Mouse (Mus musculus): ENCODE results near the gene Prdm13.

Prdm13 gene

DNA sequence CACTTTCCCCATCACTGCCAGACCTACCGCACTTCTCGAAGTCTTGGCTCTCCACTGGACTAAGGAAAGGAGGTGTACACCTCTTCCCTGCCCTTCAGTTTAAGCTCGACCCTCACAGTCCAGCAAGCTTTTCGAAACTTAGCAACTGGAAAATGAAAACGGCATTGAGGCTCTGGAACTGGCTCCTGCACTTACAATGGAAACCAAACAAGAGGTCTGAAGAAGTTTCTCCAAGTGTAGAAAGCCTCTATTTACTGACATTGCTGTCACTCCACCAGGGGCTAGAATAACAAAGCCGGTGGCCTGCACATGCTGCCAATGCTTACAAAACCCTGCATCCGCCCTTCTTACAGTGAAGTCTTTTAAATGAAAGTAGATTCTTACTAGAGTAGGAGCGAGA, 11.1 kb downstream of the Prdm13 start:
- no peak for DNase-seq

DNA sequence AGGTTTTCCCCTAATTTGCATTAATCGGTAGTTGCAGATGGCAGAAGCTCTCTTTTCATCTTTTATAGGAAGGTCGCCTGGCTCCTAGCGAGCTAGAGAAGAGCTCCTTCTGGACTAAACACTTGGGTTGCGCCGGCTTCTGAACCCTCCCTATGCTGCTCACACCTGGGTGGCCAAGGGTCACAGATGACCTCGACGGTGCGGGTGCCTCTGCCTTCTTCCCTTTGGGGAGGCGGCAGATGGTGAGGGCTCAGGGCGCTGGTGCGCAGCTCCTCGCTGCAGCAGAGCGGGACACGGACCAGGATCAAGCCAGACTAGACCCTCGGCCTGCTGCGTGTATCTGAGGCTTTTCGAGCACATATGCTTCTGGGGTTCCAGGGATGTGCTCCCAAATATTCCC, 11.7 kb downstream of the Prdm13 start:
- no peak for DNase-seq

DNA sequence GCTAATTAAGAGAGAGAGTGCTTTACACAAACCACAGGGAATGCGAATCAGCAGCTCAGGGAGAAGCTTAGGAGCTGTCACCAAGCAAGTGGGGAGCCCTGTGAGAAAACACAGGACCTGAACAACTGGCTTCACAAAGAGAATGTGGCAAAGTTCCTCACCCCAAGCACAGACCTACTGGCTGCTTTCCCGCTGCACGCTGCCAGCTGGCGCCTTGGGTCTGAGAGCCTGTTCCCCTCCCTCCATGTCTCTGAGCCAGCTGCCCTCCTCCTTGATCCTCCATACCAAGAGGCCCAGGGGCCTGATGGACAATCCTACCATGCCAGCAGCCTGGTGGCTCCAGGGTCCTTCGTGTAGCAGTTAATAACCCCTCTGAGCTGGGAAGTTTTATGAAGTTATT, 19.8 kb downstream of the Prdm13 start:
- DNase-seq = no peak

DNA sequence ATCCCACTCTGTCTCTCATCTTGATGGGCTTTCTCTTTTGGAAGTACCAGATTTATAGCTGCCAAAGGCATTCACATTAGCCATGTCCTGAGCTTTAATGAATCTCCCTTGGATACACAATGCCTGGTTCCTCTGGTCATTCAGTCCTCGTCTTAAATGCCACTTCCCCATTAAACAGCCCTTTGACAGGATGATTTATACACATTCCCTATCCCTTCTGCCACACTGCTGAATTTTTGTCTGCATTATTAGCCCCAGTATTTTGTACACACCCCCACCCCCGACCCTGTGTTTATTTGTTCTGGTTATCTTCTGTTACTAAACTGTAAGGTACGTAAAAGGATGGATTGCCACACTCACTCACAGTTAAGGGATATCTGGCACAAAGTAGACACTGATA, 27.6 kb downstream of the Prdm13 start:
- no peak for DNase-seq

DNA sequence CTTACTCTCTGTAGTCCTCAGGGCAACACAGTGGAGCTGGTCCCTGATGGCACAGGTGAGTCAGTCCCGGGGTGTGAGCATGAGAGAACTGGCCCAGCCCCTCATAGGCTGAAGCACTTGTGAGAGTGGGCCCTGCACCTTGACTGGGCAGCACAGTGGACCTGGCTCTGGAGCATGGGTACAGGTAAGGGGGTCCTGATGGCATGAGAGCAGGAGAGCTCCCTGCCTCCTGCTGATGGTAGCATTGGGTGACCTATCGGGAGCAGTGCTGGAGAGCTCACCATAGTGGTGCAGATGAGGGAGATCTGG, 56.5 kb downstream of the Prdm13 start:
- no peak for DNase-seq

DNA sequence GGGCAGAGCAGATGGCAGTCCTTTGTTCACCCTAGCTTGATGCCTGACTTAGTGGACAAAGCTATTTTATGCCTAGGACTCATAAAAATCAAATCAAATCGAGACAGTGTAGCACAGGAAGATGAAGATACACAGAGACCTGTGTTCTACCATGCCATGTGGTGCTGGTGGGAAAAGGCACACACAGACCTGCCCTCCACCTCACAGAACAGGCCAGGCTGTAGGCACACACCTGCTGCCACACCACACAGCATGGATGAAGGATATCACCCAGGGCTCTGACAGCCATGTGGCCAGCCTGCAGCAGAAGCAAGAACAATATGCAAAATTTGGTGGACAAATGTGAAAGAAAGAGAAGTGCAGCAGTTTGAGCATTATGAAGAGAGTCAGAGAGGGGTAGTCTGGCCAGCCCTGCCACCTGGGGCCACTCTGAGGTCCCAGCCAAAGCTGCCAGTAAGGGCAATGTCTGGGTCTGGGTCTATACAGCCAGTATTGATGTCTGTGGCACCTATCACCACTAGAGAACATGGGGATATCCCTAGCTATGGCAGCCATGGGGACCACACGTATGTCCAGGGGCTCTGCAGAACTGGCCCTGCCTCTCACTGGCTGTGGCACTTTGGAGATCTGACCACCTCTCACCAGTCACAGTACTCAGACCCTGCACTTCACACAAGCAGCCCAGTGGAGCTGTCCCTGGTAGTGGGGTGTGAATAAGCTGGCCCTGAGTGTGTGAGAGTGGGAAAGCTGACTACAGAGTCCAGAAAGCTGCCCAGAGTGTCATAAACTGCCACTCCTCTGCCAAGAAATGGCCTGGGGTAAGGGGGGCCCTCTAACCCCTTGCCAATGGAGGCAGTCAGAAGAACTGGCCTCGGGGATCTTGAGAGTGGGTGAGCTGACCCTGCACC, 57.1 kb downstream of the Prdm13 start:
- no peak for DNase-seq

Data from liver (tissue).